In the genomic region with DNA sequence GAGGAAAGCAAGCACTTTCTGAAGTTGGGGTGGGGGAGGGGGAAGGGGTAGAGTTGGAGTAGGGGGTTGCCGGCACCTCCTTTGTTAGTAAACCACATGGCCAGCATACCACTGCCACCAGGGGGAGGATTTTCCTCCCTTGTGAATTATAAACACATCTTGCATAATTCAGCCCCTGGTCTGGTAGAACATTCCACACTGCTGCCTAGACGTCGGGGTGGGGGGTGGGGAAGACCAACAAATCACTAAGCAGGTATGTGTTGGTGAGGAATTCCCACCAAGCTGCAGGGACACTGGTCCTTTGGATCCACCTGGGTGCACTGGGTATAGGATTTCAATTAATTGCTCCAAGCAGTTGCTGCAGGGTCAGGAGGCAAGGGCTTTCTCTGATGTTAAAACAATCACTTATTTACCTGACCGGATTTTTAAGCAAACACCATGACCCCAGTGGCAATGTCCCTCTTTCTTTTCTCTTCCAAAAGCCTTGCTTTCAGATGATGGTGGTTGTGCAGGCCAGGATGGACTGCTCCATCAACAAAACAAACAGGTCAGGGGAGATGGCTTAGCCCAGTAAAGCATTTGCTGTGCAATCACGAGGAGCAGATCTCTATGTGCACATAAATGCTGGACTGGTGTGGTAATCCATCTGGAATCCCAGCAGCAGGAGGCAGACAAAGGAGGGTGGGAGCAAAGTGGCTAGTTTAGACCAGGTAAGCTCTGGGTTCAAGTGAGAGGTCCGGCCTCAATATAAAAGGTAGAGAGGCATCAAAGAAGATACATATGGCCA, we compare ENCODE assay signal across 13 mouse cellular contexts. TPM values are rescaled to one million over a fixed set of nuclear protein-coding genes. Genes with fewer than 3 reads are reported as not detected.
DNase-seq lines count a peak whose midpoint lies in the region; ATAC-seq and TF ChIP-seq lines count a peak whose summit lies in the region.
"Had no signal": no experiment of that assay in that cellular context is flagged by ENCODE, and none has a peak within 500 bp of the region (broad histone marks: within the 10 kb centered on the region; RNA-seq: fewer than 3 reads in every experiment).

No protein-coding gene starts in this region.

- no peaks in the 10 kb centered on the region for H3K36me3 ChIP-seq in midbrain, embryonic 10.5 days
- H3K36me3 ChIP-seq in midbrain, embryonic 16.5 days (ENCODE audit: control insufficient read depth, insufficient read depth, low read length) = no peaks in the 10 kb centered on the region

- TF ChIP-seq CTCF in cerebellum, adult 2 months (IDR thresholded peaks at IDR 0.05; ENCODE audit: borderline replicate concordance, insufficient read depth, low read depth, low read length) = no peak

- intact Hi-C loops in heart, postnatal 25 days (cut with DNase I) = no loop called here

- H3K4me3 ChIP-seq in midbrain, embryonic 10.5 days = no peak overlapping the region
- no peak overlapping the region for H3K4me3 ChIP-seq in midbrain, embryonic 16.5 days (ENCODE audit: low read depth, low read length)
- no peak overlapping the region for H3K4me3 ChIP-seq in cerebellum, adult 2 months (replicated peaks; ENCODE audit: insufficient read depth, low read depth, low read length)

- no peaks in the 10 kb centered on the region for H3K27me3 ChIP-seq in midbrain, embryonic 10.5 days (ENCODE audit: low read depth, poor library complexity, severe bottlenecking)
- no peaks in the 10 kb centered on the region for H3K27me3 ChIP-seq in midbrain, embryonic 16.5 days (ENCODE audit: control insufficient read depth, insufficient read depth, low read depth, low read length)
- H3K27me3 ChIP-seq in cerebellum, adult 2 months (ENCODE audit: control insufficient read depth, insufficient read depth, low read length) = no peaks in the 10 kb centered on the region

- no peak for ATAC-seq in midbrain, embryonic 16.5 days
- ATAC-seq in granulocyte monocyte progenitor cell, adult 5-6 weeks (replicated peaks; ENCODE audit: poor library complexity, severe bottlenecking) = 0 out of 2 replicates have a peak, but pooled peaks have one; percentile 17

- DNase-seq in midbrain, embryonic 10.5 days (ENCODE audit: low spot score) = no peak
- peak; percentile 49 to 50 for DNase-seq in kidney, postnatal 36 days
- peak; percentile 19 to 32 for DNase-seq in lung, postnatal 4 days
- DNase-seq in cerebellum, adult 2 months = no peak
- no peak for DNase-seq in heart, postnatal 25 days (ENCODE audit: low spot score)
- DNase-seq in right cerebral cortex, postnatal 36 days (ENCODE audit: low spot score in 2 of 2) = no peak
- DNase-seq: adrenal gland, adult 2 months; cerebellum, adult 8-10 months; gastrocnemius, postnatal 36 days; heart, postnatal 4 days; thymus, postnatal 36 days had no signal

- 41% methylated on average over 6 of the region's 6 CpGs for WGBS in midbrain, embryonic 10.5 days
- WGBS in midbrain, embryonic 16.5 days = 39% methylated on average over 6 of the region's 6 CpGs
- 45% methylated on average over 6 of the region's 6 CpGs for whole genome bisulfite sequencing in cerebellum, adult 2 months

- TF ChIP-seq POLR2A in cerebellum, adult 2 months (IDR thresholded peaks at IDR 0.05; ENCODE audit: borderline replicate concordance, insufficient read depth, low read length) = no peak

- H3K27ac ChIP-seq in midbrain, embryonic 10.5 days (replicated peaks) = peak overlapping the region; percentile 28; the same call in 1 of the 2 replicates
- no peak overlapping the region for H3K27ac ChIP-seq in midbrain, embryonic 16.5 days (ENCODE audit: low read length)
- no peak overlapping the region for H3K27ac ChIP-seq in cerebellum, adult 2 months (ENCODE audit: insufficient read depth, low read length)

- no peak overlapping the region for H3K9ac ChIP-seq in midbrain, embryonic 16.5 days (ENCODE audit: low read depth, low read length)

- H3K4me1 ChIP-seq in midbrain, embryonic 10.5 days = peaks cover 8% of the 10 kb centered on the region
- no peaks in the 10 kb centered on the region for H3K4me1 ChIP-seq in midbrain, embryonic 16.5 days (ENCODE audit: control insufficient read depth, insufficient read depth, low read length)
- no peaks in the 10 kb centered on the region for H3K4me1 ChIP-seq in cerebellum, adult 2 months (ENCODE audit: control insufficient read depth, insufficient read depth, low read length)

- H3K9me3 ChIP-seq in midbrain, embryonic 10.5 days (replicated peaks) = no peaks in the 10 kb centered on the region
- no peaks in the 10 kb centered on the region for H3K9me3 ChIP-seq in midbrain, embryonic 16.5 days (replicated peaks; ENCODE audit: control insufficient read depth, low read length, poor library complexity, severe bottlenecking)

- H3K4me2 ChIP-seq in midbrain, embryonic 16.5 days (ENCODE audit: low read length) = no peak overlapping the region

RNA-seq across cellular contexts. Expression of gene Nifk, which starts 22.2 kb away (rescaled TPM):
- 93.0 and 105 TPM in 2 replicates for polyA plus RNA-seq in midbrain, embryonic 10.5 days (2016; fragmentation: Nextera tagmentation; extraction: Ambion mirVana)
- polyA plus RNA-seq in midbrain, embryonic 16.5 days (2015; fragmentation: Nextera tagmentation; extraction: Ambion mirVana) = 70.7 and 71.4 TPM in 2 replicates
- 109 and 114 TPM in 2 replicates for total RNA-seq in granulocyte monocyte progenitor cell, adult 5-6 weeks (2014; fragmentation: Nextera tagmentation)
- total RNA-seq in granulocyte monocyte progenitor cell, adult 5-6 weeks (2017) = 154 and 167 TPM in 2 replicates
- polyA plus RNA-seq in cerebellum, adult 2 months (2012; rRNA removed) = 23.0 and 24.0 TPM in 2 replicates
- total RNA-seq in heart, postnatal 25 days (2021) = 10 to 100 TPM; 15.6 to 16.4 TPM

RNA-seq across cellular contexts. Expression of gene Tsn, which starts 32.3 kb away (rescaled TPM):
- 403 and 418 TPM in 2 replicates for polyA plus RNA-seq in midbrain, embryonic 10.5 days (2016; fragmentation: Nextera tagmentation; extraction: Ambion mirVana)
- 515 and 516 TPM in 2 replicates for polyA plus RNA-seq in midbrain, embryonic 16.5 days (2015; fragmentation: Nextera tagmentation; extraction: Ambion mirVana)
- total RNA-seq in granulocyte monocyte progenitor cell, adult 5-6 weeks (2014; fragmentation: Nextera tagmentation) = 64.3 and 66.2 TPM in 2 replicates
- 56.5 and 76.9 TPM in 2 replicates for total RNA-seq in granulocyte monocyte progenitor cell, adult 5-6 weeks (2017)
- 105 and 111 TPM in 2 replicates for polyA plus RNA-seq in cerebellum, adult 2 months (2012; rRNA removed)
- 10 to 100 TPM; 62.7 to 64.3 TPM for total RNA-seq in heart, postnatal 25 days (2021)

RNA-seq across cellular contexts. Expression of gene Clasp1, which starts 45.0 kb away (rescaled TPM):
- polyA plus RNA-seq in midbrain, embryonic 10.5 days (2016; fragmentation: Nextera tagmentation; extraction: Ambion mirVana) = 87.3 and 106 TPM in 2 replicates
- 109 and 134 TPM in 2 replicates for polyA plus RNA-seq in midbrain, embryonic 16.5 days (2015; fragmentation: Nextera tagmentation; extraction: Ambion mirVana)
- 42.8 and 51.1 TPM in 2 replicates for total RNA-seq in granulocyte monocyte progenitor cell, adult 5-6 weeks (2014; fragmentation: Nextera tagmentation)
- total RNA-seq in granulocyte monocyte progenitor cell, adult 5-6 weeks (2017) = 40.1 and 51.1 TPM in 2 replicates
- 63.3 and 63.7 TPM in 2 replicates for polyA plus RNA-seq in cerebellum, adult 2 months (2012; rRNA removed)
- total RNA-seq in heart, postnatal 25 days (2021) = 100 to 1,000 TPM; 296 to 379 TPM

Comparison
In these comparisons a context has a peak if more than half of its experiments do, and no peak if none do; other contexts are left out.
1. DNase-seq: peak in kidney, postnatal 36 days (2 of 2) and lung, postnatal 4 days (2 of 2); none in midbrain, embryonic 10.5 days (single experiment), cerebellum, adult 2 months (0 of 2), heart, postnatal 25 days (single experiment) and right cerebral cortex, postnatal 36 days (0 of 2).